Mouse (Mus musculus): ENCODE data around the gene Kpnb1.

Gene Kpnb1

GRCm38 (mm10) chr11:97112519-97113125 is 75.1 kb downstream of the Kpnb1 start:
- DNase-seq (ENCODE audit: low read depth in 2 of 2, low spot score in 2 of 2), result no peak

All from CD8-positive naive resting alpha-beta T cell, adult 2 months (primary cell).